ENCODE assay signal across 8 mouse cellular contexts in the genomic region with DNA sequence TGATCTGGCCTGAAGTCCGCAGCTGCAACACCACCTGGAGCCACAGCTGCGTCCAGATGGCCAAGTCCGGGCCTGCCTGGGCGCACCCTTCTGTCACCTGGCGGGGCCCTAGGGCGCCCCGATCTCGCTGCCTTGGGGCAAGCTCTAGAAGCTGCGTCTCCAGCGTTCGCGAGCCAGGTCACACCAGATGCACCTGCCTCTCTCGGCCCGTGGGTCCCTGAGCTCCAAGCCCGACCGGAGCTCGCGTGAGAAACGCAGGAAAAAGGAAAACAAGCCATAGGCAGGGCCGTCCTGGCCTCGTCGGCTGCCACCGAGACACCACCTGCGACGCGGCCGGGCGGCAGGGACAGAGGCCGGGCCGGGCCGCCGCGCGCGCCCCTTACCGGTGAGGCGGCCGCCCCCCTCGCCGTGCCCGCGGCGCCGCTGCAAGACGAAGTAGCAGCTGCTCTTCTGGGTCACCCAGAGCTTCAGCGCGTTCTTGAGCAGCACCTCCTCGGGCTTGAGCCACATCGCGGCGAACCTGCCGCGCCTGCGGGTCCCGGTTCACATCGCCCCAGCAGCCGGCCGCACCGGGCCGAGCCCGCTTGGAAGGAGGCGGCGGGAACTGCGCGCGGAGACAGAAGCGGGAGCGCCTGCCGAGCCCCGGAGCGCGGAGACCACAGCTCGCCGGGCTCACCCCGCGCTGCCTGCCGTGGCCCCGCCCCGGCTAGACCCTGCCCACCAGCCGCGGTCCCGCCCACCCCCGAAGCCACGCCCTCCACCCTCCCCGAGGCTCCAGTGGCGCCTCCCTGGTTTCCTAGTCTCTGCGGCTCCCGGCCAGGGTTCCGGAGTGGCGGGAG. TPM values are rescaled to one million over a fixed set of nuclear protein-coding genes. Genes with fewer than 3 reads are reported as not detected.
DNase-seq lines count a peak whose midpoint lies in the region; ATAC-seq lines count a peak whose summit lies in the region.

A gene (minus strand): TSS at position 699 of the 839 bp plus-strand sequence.

- peak; percentile 51 for DNase-seq in T-cell, adult 2 months (ENCODE audit: low spot score)
- peak; percentile 88 to 91 for DNase-seq in cerebellum, postnatal 14 days
- peak; percentile 63 to 73 for DNase-seq in frontal cortex, postnatal 14 days (ENCODE audit: low spot score in 2 of 2)
- DNase-seq in layer of hippocampus, postnatal 14 days (ENCODE audit: low spot score in 2 of 2), result peak; percentile 80 to 87
- DNase-seq in lung, postnatal 25 days (ENCODE audit: low spot score), result peak; percentile 94
- peak; percentile 88 for DNase-seq in retina, embryonic 14.5 days (ENCODE audit: low spot score)
- peak; percentile 83 for DNase-seq in thymus, postnatal 36 days

- under 1% methylated on average over 88 of the region's 90 CpGs for WGBS in hindbrain, embryonic 12.5 days

- ATAC-seq in hindbrain, embryonic 12.5 days (ENCODE audit: low FRiP score), result peak; percentile 95

- peak within 1 kb of the TSS; percentile 81 for H3K27ac ChIP-seq in hindbrain, embryonic 12.5 days

- peaks cover 22% of the 10 kb centered on the region for H3K4me1 ChIP-seq in hindbrain, embryonic 12.5 days

- H3K27me3 ChIP-seq in hindbrain, embryonic 12.5 days, result peaks cover 11% of the 10 kb centered on the region

- peak within 1 kb of the TSS; percentile 88 for H3K4me2 ChIP-seq in hindbrain, embryonic 12.5 days (replicated peaks)

- no peaks in the 10 kb centered on the region for H3K9me3 ChIP-seq in hindbrain, embryonic 12.5 days (replicated peaks)

- H3K4me3 ChIP-seq in hindbrain, embryonic 12.5 days, result peak within 1 kb of the TSS; percentile 72

- no peaks in the 10 kb centered on the region for H3K36me3 ChIP-seq in hindbrain, embryonic 12.5 days

- peak within 1 kb of the TSS; percentile 82 for H3K9ac ChIP-seq in hindbrain, embryonic 12.5 days

RNA-seq across cellular contexts. Expression of the gene that starts here (rescaled TPM):
- polyA plus RNA-seq in hindbrain, embryonic 12.5 days (2016; fragmentation: Nextera tagmentation; extraction: Ambion mirVana), result 8.6 and 10.2 TPM in 2 replicates
- total RNA-seq in layer of hippocampus, postnatal 14 days (2021), result 10 to 100 TPM; 13.2 TPM

Comparison
In these comparisons a context has a peak if more than half of its experiments do, and no peak if none do; other contexts are left out.
1. Peak in every context shown above with its lines: DNase-seq, ATAC-seq, H3K4me3 ChIP-seq and H3K27ac ChIP-seq.